Mouse (Mus musculus): ENCODE measurements around the gene Zfp974. TPM values are rescaled to one million over a fixed set of nuclear protein-coding genes. Genes with fewer than 3 reads are reported as not detected.
"Not testable (repeated sequence)": the region's sequence is repeated elsewhere in the genome, so short reads cannot be mapped to it uniquely, and the experiment has no call there.

Gene Zfp974
- polyA plus RNA-seq (2015; fragmentation: Nextera tagmentation; extraction: Ambion mirVana), result 17.6 and 18.0 TPM in 2 replicates

DNA sequence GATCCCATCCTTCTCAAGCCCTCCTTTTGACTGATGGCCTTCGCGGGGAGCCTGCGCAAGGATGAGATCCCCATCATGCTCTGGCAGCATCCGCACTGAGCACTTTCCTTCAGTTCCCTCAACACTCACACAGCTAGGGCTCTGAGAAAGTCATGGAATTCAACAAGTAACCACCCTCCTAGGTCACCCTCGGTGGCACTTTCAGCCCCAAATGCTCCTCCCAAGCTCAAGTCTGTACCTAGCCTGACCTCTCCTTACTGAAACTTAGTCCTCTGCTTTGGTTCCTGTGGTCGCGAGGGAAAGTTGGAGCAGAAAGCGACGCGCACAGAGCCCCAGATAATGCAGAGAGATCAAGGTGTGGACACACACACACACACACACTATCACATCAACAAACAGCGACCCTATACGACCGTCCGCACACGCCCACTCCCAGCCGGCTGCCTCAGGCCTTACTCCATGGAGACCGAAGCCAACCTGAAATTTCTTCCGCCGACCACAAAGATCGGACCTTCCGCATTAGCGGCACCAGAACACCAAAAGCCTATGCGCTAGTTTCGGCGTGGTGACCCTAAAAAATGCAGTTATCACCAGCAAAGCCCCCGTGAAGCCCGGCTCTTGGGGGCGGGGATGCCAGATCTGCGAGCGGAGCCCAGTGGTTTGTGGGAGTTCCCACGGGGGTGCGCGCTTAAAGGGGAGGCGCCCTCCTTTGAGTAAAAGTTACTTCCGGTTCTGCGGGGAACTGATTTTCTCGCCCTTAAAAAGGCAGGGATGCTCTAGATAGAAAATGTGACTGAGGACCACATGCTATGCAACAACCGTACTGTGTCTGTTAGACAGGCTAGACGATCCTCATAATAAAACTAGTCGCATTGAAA, at the start of gene Zfp974:
Gene Zfp974 (minus strand): TSS at position 643 of the 878 bp plus-strand sequence.
- peak within 1 kb of the TSS; percentile 67 for H3K27ac ChIP-seq
- WGBS, result 4% methylated on average over 40 of the region's 40 CpGs
- peak within 1 kb of the TSS; percentile 57 for H3K9ac ChIP-seq
- no peaks in the 10 kb centered on the region for H3K9me3 ChIP-seq
- peak within 1 kb of the TSS; percentile 69 for H3K4me2 ChIP-seq
- H3K4me1 ChIP-seq, result peaks cover 11% of the 10 kb centered on the region
- ATAC-seq (replicated peaks), result peak; percentile 92
- no peaks in the 10 kb centered on the region for H3K27me3 ChIP-seq (replicated peaks)
- H3K4me3 ChIP-seq, result peak within 1 kb of the TSS; percentile 67
- H3K36me3 ChIP-seq (replicated peaks), result peaks cover 3% of the 10 kb centered on the region; the same call in 1 of the 2 replicates

DNA sequence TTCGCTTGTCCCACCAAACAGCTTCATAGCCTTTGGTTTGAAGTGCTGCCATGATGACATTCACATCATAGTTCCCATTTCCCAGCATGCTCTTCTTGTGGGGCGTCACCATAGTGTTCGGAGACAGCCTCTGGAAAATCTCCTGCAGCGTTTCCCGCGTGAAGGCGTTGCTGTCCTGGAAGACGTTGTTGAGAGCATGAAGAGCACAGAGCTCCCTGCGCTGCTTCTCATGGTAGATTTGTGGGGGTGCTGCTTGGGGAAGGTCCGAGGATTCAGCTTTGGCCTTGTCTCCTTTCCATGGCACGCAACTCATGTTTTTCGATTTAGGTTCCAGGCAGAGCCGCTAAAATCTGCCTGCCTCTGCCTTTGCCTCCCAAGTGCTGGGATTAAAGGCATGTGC, 20.2 kb upstream of the Zfp974 start:
- ATAC-seq (replicated peaks); H3K9ac ChIP-seq; H3K36me3 ChIP-seq (replicated peaks); H3K27ac ChIP-seq; H3K4me2 ChIP-seq; H3K4me3 ChIP-seq; H3K27me3 ChIP-seq (replicated peaks); H3K4me1 ChIP-seq; H3K9me3 ChIP-seq: not testable (repeated sequence)
- 95% methylated on average over 13 of the region's 13 CpGs for WGBS

DNA sequence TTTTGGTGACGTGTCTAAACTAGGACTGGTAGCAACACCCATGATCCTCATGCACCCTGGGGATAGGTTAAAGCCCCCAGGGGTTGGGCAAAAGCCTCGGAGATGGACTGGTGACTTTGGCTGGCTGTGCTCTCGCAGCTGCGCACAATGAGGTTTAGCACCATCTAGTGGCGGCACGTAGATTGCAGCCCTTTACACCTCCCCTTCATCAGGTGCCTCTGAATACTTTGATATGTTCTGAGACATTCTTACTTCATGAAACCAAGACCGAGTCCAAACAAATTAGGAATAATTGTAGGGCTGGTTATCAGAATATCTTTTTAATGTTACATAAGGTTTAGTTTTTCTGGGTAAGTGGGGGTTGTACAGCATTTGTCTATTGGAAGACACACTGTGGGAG, 12.6 kb upstream of the Zfp974 start:
- not testable (repeated sequence) for ATAC-seq (replicated peaks); H3K4me1 ChIP-seq; H3K9ac ChIP-seq; H3K4me2 ChIP-seq; H3K4me3 ChIP-seq; H3K27ac ChIP-seq; H3K27me3 ChIP-seq (replicated peaks); H3K9me3 ChIP-seq; H3K36me3 ChIP-seq (replicated peaks)
- WGBS, result 35% methylated on average over 6 of the region's 7 CpGs

DNA sequence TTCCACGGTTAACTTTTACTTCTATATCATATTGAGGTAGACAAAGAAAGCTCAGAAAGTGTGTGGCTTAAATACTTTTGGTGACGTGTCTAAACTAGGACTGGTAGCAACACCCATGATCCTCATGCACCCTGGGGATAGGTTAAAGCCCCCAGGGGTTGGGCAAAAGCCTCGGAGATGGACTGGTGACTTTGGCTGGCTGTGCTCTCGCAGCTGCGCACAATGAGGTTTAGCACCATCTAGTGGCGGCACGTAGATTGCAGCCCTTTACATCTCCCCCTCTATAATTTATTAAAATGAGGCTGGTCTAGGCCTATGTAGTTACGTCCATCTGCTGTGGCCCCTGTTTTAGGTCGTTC, 4.5 kb upstream of the Zfp974 start:
- H3K9ac ChIP-seq; H3K27me3 ChIP-seq (replicated peaks); ATAC-seq (replicated peaks); H3K4me3 ChIP-seq; H3K4me1 ChIP-seq; H3K36me3 ChIP-seq (replicated peaks); H3K27ac ChIP-seq; H3K9me3 ChIP-seq: not testable (repeated sequence)
- peak overlapping the region; percentile 30; the same call in 1 of the 2 replicates for H3K4me2 ChIP-seq
- 48% methylated on average over 1 of the region's 9 CpGs for WGBS

DNA sequence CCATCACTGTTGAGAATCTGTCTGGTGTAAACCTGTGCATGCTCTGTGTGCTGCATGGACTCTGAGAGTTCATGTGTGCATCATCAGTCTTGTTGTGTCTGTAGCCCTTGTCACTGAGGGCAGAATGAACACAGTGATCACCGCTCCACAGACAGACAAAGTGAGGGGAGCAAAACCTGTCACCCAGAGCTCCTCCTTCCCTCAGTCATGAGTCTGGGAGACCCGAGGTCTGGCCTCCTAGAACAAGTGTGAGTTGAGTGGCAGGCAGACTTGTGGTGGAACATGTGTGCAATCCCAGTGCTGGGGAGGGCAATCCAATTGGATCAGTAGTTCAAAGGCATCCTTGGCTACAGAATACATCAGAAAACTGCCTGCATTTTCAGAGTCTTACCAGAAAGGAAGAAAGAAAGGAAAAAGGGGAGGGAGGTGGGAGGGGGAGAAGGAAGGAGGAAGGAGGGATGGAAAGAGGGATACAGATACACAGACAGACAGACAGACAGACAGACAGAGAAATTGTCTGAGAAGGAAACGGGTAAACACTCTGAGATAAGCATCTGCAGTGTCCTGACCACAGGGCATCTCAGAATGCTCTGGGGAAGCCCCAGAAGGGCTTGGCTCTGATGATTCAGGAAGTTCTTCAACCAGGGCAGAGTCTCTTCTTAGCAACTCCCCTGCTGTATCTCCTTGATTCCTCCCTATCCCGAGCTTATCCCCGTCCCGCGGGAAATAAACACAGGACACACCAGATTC, 4.0 kb upstream of the Zfp974 start:
- ATAC-seq (replicated peaks), result no peak
- Histone ChIP-seq H3K36me3 (replicated peaks) (no peaks in the 10 kb centered on the region), H3K27me3 (replicated peaks) (no peaks in the 10 kb centered on the region), H3K9ac (no peak overlapping the region), H3K27ac (no peak overlapping the region), H3K9me3 (no peaks in the 10 kb centered on the region), H3K4me2 (peak overlapping the region; percentile 30; the same call in 1 of the 2 replicates), H3K4me1 (peaks cover 8% of the 10 kb centered on the region), H3K4me3 (no peak overlapping the region)
- WGBS, result 20% methylated on average over 7 of the region's 7 CpGs

DNA sequence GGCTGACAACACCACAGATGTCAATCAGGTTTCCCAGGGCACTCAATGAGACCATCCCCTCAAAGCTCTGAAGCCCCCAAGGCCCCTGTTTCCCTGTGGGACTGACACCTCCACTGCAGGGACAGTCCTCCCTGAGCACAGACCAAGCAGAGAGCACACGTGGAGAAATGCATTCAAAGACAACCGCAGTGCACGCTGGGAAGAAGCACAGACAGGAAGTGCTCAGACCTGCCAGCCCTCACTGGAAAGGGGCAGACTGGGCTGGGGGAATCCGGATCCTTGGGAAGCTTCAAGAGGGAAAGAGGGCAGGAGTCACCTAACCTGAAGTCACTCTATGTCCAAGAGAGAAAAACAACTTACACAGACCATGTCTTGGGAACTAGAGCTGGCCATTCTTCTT, 2.2 kb downstream of the Zfp974 start:
- H3K9me3 ChIP-seq; H3K4me2 ChIP-seq; ATAC-seq (replicated peaks); H3K4me1 ChIP-seq; H3K4me3 ChIP-seq; H3K27me3 ChIP-seq (replicated peaks); H3K27ac ChIP-seq; H3K36me3 ChIP-seq (replicated peaks); H3K9ac ChIP-seq: not testable (repeated sequence)
- WGBS, result 46% methylated on average over 4 of the region's 4 CpGs

DNA sequence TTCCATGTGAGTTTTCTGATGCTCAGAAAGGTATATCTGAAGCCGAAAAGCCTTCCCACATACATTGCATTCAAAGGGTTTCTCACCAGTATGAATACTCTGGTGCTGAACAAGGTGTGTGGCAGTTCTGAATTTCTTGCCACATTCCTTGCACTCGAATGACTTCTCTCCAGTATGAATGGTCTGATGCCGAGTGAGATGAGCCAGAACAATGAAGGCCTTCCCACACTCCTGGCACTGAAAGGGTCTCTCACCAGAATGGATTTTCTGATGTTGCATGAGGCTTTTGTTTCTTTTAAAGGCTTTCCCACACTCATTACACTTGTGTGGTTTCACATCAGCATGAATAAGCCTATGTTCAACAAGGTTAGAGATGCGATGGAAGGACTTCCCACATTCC, 18.3 kb downstream of the Zfp974 start:
- H3K9ac ChIP-seq; H3K4me2 ChIP-seq; H3K27ac ChIP-seq; H3K27me3 ChIP-seq (replicated peaks); H3K9me3 ChIP-seq; H3K4me1 ChIP-seq; ATAC-seq (replicated peaks); H3K4me3 ChIP-seq: not testable (repeated sequence)
- 66% methylated on average over 4 of the region's 4 CpGs for WGBS
- peaks cover 45% of the 10 kb centered on the region for H3K36me3 ChIP-seq (replicated peaks)

DNA sequence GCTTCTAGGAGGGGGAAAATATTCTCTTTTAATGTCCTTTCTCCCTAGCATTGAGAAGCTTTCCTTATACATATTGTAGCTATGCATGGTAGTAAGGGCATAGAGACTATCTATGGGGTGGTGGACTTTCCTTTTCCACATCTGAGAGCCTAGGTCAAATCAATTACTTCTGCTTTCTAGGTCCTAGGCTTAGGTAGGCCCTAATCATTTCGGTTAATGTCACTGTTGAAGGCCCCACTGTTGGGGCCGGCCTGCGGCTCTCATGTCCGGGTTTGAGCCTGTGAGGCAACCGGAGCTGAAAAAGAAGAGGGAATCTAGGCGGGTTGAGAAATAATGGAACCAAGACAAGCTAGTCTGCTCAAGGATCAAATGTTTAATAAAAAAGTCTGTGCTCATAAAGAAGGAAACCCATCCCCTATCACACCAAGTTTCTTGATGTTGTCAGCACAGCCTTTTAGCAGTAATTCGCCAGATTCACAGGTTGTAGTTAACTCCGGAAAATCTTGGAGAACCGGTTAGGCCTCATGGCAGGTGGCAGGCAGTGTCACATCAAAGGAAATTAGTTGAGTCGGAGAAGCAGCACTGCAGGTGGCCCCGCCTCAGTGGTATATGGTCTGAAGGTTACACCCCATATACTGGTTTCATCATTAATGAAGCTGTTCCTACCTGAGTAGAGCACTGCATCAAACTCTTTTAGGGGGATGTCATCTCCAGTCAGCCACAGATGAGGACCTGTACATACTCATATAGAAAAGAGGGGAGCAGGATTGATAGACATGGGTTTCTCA, 24.0 kb downstream of the Zfp974 start:
- Histone ChIP-seq H3K36me3 (replicated peaks) (peaks cover 13% of the 10 kb centered on the region), H3K4me3 (no peak overlapping the region), H3K4me2 (no peak overlapping the region), H3K27me3 (replicated peaks) (no peaks in the 10 kb centered on the region), H3K9ac (no peak overlapping the region), H3K4me1 (no peaks in the 10 kb centered on the region), H3K27ac (no peak overlapping the region), H3K9me3 (peaks cover 4% of the 10 kb centered on the region; the same call in 1 of the 2 replicates)
- WGBS, result 80% methylated on average over 11 of the region's 11 CpGs
- ATAC-seq (replicated peaks), result no peak

DNA sequence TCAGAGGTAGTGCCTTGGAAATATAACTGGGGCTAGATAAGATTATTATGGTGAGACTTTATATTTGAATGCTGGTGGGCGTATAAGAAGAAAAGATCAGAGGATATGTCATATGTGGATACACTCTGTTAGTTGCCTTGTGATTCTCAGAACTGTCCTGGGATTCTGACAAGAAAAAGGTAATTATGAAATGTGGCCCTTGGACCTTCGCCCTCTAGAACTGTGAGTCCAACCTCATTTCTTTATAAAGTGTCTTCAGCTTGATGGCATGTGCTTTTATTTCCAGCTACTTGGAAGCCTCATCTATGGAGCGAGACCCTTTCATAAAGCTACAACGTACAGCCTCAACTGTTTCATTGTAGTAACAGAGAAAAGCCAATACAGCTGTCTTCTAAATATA, 28.7 kb downstream of the Zfp974 start:
- Histone ChIP-seq H3K9ac (no peak overlapping the region), H3K27ac (no peak overlapping the region), H3K9me3 (peaks cover 7% of the 10 kb centered on the region), H3K4me3 (no peak overlapping the region), H3K27me3 (replicated peaks) (no peaks in the 10 kb centered on the region), H3K4me1 (no peaks in the 10 kb centered on the region), H3K4me2 (no peak overlapping the region), H3K36me3 (replicated peaks) (no peaks in the 10 kb centered on the region)
- no peak for ATAC-seq (replicated peaks)
- WGBS, result 92% methylated on average over 4 of the region's 4 CpGs

DNA sequence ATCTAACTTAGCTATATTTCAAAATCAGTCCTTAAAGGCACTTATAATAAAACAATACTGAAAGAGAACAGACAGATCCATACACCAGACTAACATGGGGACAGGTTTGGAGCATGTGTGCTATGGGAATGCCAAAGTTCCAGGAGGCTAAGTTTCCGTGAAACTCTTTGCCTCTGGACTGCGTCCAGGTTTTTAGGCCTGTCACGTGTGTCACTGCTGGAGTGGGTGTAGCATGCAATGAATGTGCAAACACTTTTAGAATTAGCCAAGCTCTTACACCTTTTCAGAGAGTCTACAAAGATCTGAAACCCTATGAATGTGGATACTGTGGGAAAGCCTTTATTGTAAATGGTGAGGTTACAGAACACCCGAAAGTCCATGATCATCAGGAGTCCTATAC, 47.5 kb downstream of the Zfp974 start:
- no peak overlapping the region for H3K4me3 ChIP-seq
- H3K9ac ChIP-seq, result no peak overlapping the region
- WGBS, result 93% methylated on average over 4 of the region's 4 CpGs
- no peaks in the 10 kb centered on the region; the same call in 1 of the 2 replicates for H3K36me3 ChIP-seq (replicated peaks)
- H3K27me3 ChIP-seq (replicated peaks), result no peaks in the 10 kb centered on the region
- no peaks in the 10 kb centered on the region for H3K4me1 ChIP-seq
- no peak for ATAC-seq (replicated peaks)
- H3K27ac ChIP-seq, result no peak overlapping the region
- H3K4me2 ChIP-seq, result no peak overlapping the region
- no peaks in the 10 kb centered on the region for H3K9me3 ChIP-seq

DNA sequence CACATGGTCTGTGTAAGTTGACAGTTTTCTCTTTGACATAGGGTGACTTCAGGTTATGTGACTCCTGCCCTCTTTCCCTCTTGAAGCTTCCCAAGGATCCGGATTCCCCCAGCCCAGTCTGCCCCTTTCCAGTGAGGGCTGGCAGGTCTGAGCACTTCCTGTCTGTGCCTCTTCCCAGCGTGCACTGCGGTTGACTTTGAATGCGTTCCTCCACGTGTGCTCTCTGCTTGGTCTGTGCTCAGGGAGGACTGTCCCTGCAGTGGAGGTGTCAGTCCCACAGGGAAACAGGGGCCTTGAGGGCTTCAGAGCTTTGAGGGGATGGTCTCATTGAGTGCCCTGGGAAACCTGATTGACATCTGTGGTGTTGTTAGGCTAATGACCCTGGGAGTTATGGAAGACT, 66.7 kb downstream of the Zfp974 start:
- H3K4me1 ChIP-seq, result peaks cover 12% of the 10 kb centered on the region
- WGBS, result 87% methylated on average over 5 of the region's 5 CpGs
- H3K9me3 ChIP-seq; H3K4me3 ChIP-seq; H3K4me2 ChIP-seq; ATAC-seq (replicated peaks); H3K27me3 ChIP-seq (replicated peaks); H3K9ac ChIP-seq; H3K36me3 ChIP-seq (replicated peaks); H3K27ac ChIP-seq: not testable (repeated sequence)
